10 mouse cellular contexts compared by ENCODE assay signal in the genomic region with DNA sequence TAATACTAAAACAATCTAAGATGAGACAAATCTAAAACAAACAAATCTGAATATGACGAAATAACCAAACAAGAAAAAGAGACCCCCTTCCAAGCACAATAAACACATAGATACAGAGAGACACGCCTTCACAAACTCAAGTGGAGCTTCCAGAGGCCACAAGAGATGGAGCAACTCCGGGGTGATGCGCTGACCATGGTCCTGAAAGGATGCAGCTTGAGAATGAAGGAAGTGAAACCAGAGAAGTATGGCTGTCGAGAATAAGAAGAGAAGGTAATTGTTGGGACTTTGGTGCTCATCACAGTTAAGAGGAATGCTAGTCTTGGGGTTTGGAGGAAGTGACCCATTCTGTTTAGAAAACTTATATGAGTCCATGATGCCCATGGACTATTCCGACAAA.
DNase-seq lines count a peak whose midpoint lies in the region; ATAC-seq and TF ChIP-seq lines count a peak whose summit lies in the region.
"Had no signal": no experiment of that assay in that cellular context is flagged by ENCODE, and none has a peak within 500 bp of the region (broad histone marks: within the 10 kb centered on the region; RNA-seq: fewer than 3 reads in every experiment).

No protein-coding gene starts in this region.

- peak; percentile 5 for DNase-seq in adrenal gland, postnatal 25 days
- no peak for DNase-seq in adrenal gland, adult 8-10 months
- peak; percentile 29 for DNase-seq in lung, postnatal 10 days
- DNase-seq in lung, adult 18-20 months: no peak
- DNase-seq in retina, embryonic 14.5 days (ENCODE audit: low spot score): peak; percentile 67
- DNase-seq in urinary bladder, postnatal 25 days (ENCODE audit: low spot score): no peak
- no peak for DNase-seq in hindbrain, postnatal 0 days (ENCODE audit: low spot score)
- DNase-seq: cerebellum, adult 2 months had no signal

- no peaks in the 10 kb centered on the region for H3K27me3 ChIP-seq in hindbrain, postnatal 0 days (ENCODE audit: insufficient read depth, low read length)
- H3K27me3 ChIP-seq: limb, embryonic 15.5 days had no signal

- no peak overlapping the region for H3K9ac ChIP-seq in hindbrain, postnatal 0 days (replicated peaks; ENCODE audit: low read length)
- H3K9ac ChIP-seq: limb, embryonic 15.5 days had no signal

- H3K4me1 ChIP-seq in hindbrain, postnatal 0 days (ENCODE audit: insufficient read depth, low read length): no peaks in the 10 kb centered on the region
- H3K4me1 ChIP-seq: limb, embryonic 15.5 days had no signal

- H3K4me2 ChIP-seq in hindbrain, postnatal 0 days (ENCODE audit: low read depth, low read length): no peak overlapping the region
- H3K4me2 ChIP-seq: limb, embryonic 15.5 days had no signal

- WGBS in hindbrain, postnatal 0 days: 52% methylated on average over 6 of the region's 6 CpGs

- no peak overlapping the region for H3K27ac ChIP-seq in hindbrain, postnatal 0 days
- H3K27ac ChIP-seq: limb, embryonic 15.5 days had no signal

- H3K9me3 ChIP-seq in hindbrain, postnatal 0 days (ENCODE audit: low read length): no peaks in the 10 kb centered on the region
- H3K9me3 ChIP-seq: limb, embryonic 15.5 days had no signal

- H3K4me3 ChIP-seq in hindbrain, postnatal 0 days (ENCODE audit: low read length): no peak overlapping the region
- H3K4me3 ChIP-seq: limb, embryonic 15.5 days had no signal

- H3K36me3 ChIP-seq in hindbrain, postnatal 0 days (ENCODE audit: insufficient read depth, low read length): no peaks in the 10 kb centered on the region
- H3K36me3 ChIP-seq: limb, embryonic 15.5 days had no signal

- peak; percentile 75 for ATAC-seq in granulocyte monocyte progenitor cell, adult 5-6 weeks (replicated peaks; ENCODE audit: poor library complexity, severe bottlenecking)
- ATAC-seq in hindbrain, postnatal 0 days: no peak

- TF ChIP-seq CTCF in hindbrain, postnatal 0 days (IDR thresholded peaks at IDR 0.05; ENCODE audit: low read depth): no peak

Comparison
In these comparisons a context has a peak if more than half of its experiments do, and no peak if none do; other contexts are left out.
1. DNase-seq: peak in adrenal gland, postnatal 25 days (single experiment), lung, postnatal 10 days (single experiment) and retina, embryonic 14.5 days (single experiment); none in adrenal gland, adult 8-10 months (single experiment), lung, adult 18-20 months (0 of 2), urinary bladder, postnatal 25 days (single experiment) and hindbrain, postnatal 0 days (single experiment).